Mouse (Mus musculus) kidney, adult 2 months (tissue): ENCODE measurements around the gene Dusp13.

Experiments used
- CTCF ChIP-seq: fragments of 200-500 bp; conservative IDR thresholded peaks from 2 replicates; pipeline ENCODE4 v1.5.1; 2011; ENCODE audit warnings: low read depth, mild to moderate bottlenecking, control low read depth, low read length, moderate library complexity, mixed read lengths; ENCODE audit not compliant: insufficient read depth, insufficient read length
- POLR2A ChIP-seq: fragments of 200-500 bp; IDR thresholded peaks from one replicate; pipeline ENCODE4 v1.6.1; 2011; ENCODE audit warnings: low read depth, low read length, control low read depth

- no peak for TF ChIP-seq CTCF
- TF ChIP-seq POLR2A, result no peak
These were observed 67.1 kb downstream of the Dusp13 start for GRCm38 (mm10) chr14:21683834-21684233.
